Mouse (Mus musculus) layer of hippocampus, adult 18-20 months (tissue): ENCODE measurements around the gene Pdlim4. TPM values are rescaled to one million over a fixed set of nuclear protein-coding genes. Genes with fewer than 3 reads are reported as not detected.
"Not testable (repeated sequence)": the region's sequence is repeated elsewhere in the genome, so short reads cannot be mapped to it uniquely, and the experiment has no call there.

Experiments used
- DNase-seq, 2 experiments: peaks; one replicate each; pipeline ENCODE4 v3.0.0; 2022; ENCODE audit warnings: low spot score in 2 of 2
- total RNA-seq, 2 experiments: library from RNA; stranded (reverse); gene quantifications; 2 replicates each; pipeline ENCODE4 v1.2.3; 2021

Gene Pdlim4
- total RNA-seq, 2 experiments from 2014 or later, result 14.8 to 15.4 TPM

GRCm38 (mm10) chr11:54021396-54022093 is 47.3 kb downstream of the Pdlim4 start:
- DNase-seq, result no peak

- DNase-seq, result no peak
These were observed 49.7 kb downstream of the Pdlim4 start for GRCm38 (mm10) chr11:54018893-54019732.

GRCm38 (mm10) chr11:54017596-54017995 is 51.2 kb downstream of the Pdlim4 start:
- no peak for DNase-seq

- no peak for DNase-seq
These were observed 52.8 kb downstream of the Pdlim4 start for GRCm38 (mm10) chr11:54016051-54016450.

- no peak for DNase-seq
These were observed 55.9 kb downstream of the Pdlim4 start for GRCm38 (mm10) chr11:54012961-54013360.

- DNase-seq, result no peak
These were observed 57.6 kb downstream of the Pdlim4 start for GRCm38 (mm10) chr11:54011255-54011654.

GRCm38 (mm10) chr11:54008416-54008920 is 60.3 kb downstream of the Pdlim4 start:
- DNase-seq, result no peak

- no peak for DNase-seq
These were observed 61.1 kb downstream of the Pdlim4 start for GRCm38 (mm10) chr11:54007717-54008116.

- no peak for DNase-seq
These were observed 61.9 kb downstream of the Pdlim4 start for GRCm38 (mm10) chr11:54006901-54007300.

GRCm38 (mm10) chr11:54006362-54006761 is 62.5 kb downstream of the Pdlim4 start:
- DNase-seq, result not testable (repeated sequence)

Other genes with a start within 250 kb of the Pdlim4 start
- gene Gm12216, start 209.8 kb downstream of the Pdlim4 start, total RNA-seq, result 1 to 10 TPM; 7.4 to 7.9 TPM
- 10 to 100 TPM in 1 of 2 experiments, 1 to 10 TPM in 1; 10.0 to 11.6 TPM for gene Slc22a5, start 177.4 kb downstream of the Pdlim4 start, total RNA-seq
- gene Slc22a21, start 88.7 kb downstream of the Pdlim4 start, total RNA-seq, result 1 to 10 TPM; 1.0 to 1.3 TPM
- gene Slc22a4, start 40.9 kb downstream of the Pdlim4 start, total RNA-seq, result 1 to 10 TPM; 6.1 to 6.7 TPM
- gene P4ha2, start 31.1 kb upstream of the Pdlim4 start, total RNA-seq, result 10 to 100 TPM; 26.9 to 30.7 TPM
- gene Csf2, start 180.7 kb upstream of the Pdlim4 start, total RNA-seq, result not detected
- not detected for gene Il3, start 198.3 kb upstream of the Pdlim4 start, total RNA-seq
- 100 to 1,000 TPM; 171 to 189 TPM for gene Acsl6, start 234.8 kb upstream of the Pdlim4 start, total RNA-seq